Mouse (Mus musculus): ENCODE results near the gene Ly75. TPM values are rescaled to one million over a fixed set of nuclear protein-coding genes. Genes with fewer than 3 reads are reported as not detected.

Ly75 gene
- total RNA-seq (2018; cell fraction: chromatin; rRNA removed), result 10 to 100 TPM in 2 of 26 experiments, 1 to 10 TPM in 14, under 1 TPM in 10; 0.12 to 13.3 (median 2.9) TPM
- total RNA-seq (2018; cell fraction: cytosol; rRNA removed), result 1 to 10 TPM in 12 of 26 experiments, under 1 TPM in 14; 0.09 to 2.6 (median 0.69) TPM
- total RNA-seq (2018; cell fraction: nucleus; rRNA removed), result 10 to 100 TPM in 4 of 26 experiments, 1 to 10 TPM in 12, under 1 TPM in 10; 0.15 to 19.3 (median 2.9) TPM
- polyA plus RNA-seq (2018), result 0.10 to 0.17 TPM (median 0.16 TPM) in 3 replicates

GRCm38 (mm10) chr2:60382858-60383669 is at the start of gene Ly75:
Gene Ly75 (minus strand): TSS chr2:60383303.
- H3K27ac ChIP-seq, result no peak within 1 kb of the TSS
- H3K79me2 ChIP-seq (ENCODE audit: inconsistent target), result no peaks in the 10 kb centered on the region
- H3K36me3 ChIP-seq (ENCODE audit: inconsistent target), result no peaks in the 10 kb centered on the region
- H3K4me3 ChIP-seq (ENCODE audit: inconsistent target), result no peak within 1 kb of the TSS
- WGBS (ENCODE audit: missing documents), result 3% methylated on average over 43 of the region's 46 CpGs

GRCm38 (mm10) chr2:60430315-60431021 is 47.4 kb upstream of the Ly75 start:
- Histone ChIP-seq H3K27ac (no peak overlapping the region), H3K36me3 (ENCODE audit: inconsistent target) (no peaks in the 10 kb centered on the region), H3K4me3 (ENCODE audit: inconsistent target) (no peak overlapping the region), H3K79me2 (ENCODE audit: inconsistent target) (no peaks in the 10 kb centered on the region)
- 77% methylated on average over 8 of the region's 8 CpGs for WGBS (ENCODE audit: missing documents)

GRCm38 (mm10) chr2:60418075-60418474 is 35.0 kb upstream of the Ly75 start:
- Histone ChIP-seq H3K27ac (no peak overlapping the region), H3K36me3 (ENCODE audit: inconsistent target) (no peaks in the 10 kb centered on the region), H3K79me2 (ENCODE audit: inconsistent target) (no peaks in the 10 kb centered on the region), H3K4me3 (ENCODE audit: inconsistent target) (no peak overlapping the region)
- 9% methylated on average over 6 of the region's 6 CpGs for WGBS (ENCODE audit: missing documents)

- Histone ChIP-seq H3K79me2 (ENCODE audit: inconsistent target) (no peaks in the 10 kb centered on the region), H3K4me3 (ENCODE audit: inconsistent target) (no peak overlapping the region), H3K27ac (no peak overlapping the region), H3K36me3 (ENCODE audit: inconsistent target) (no peaks in the 10 kb centered on the region)
- 82% methylated on average over 8 of the region's 8 CpGs for WGBS (ENCODE audit: missing documents)
Measured at GRCm38 (mm10) chr2:60414334-60414733, 31.2 kb upstream of the Ly75 start.

GRCm38 (mm10) chr2:60413006-60413650 is 30.0 kb upstream of the Ly75 start:
- Histone ChIP-seq H3K4me3 (ENCODE audit: inconsistent target) (no peak overlapping the region), H3K27ac (no peak overlapping the region), H3K79me2 (ENCODE audit: inconsistent target) (no peaks in the 10 kb centered on the region), H3K36me3 (ENCODE audit: inconsistent target) (no peaks in the 10 kb centered on the region)
- WGBS (ENCODE audit: missing documents), result 95% methylated on average over 18 of the region's 18 CpGs

- no peak overlapping the region for H3K27ac ChIP-seq
- 87% methylated on average over 7 of the region's 7 CpGs for WGBS (ENCODE audit: missing documents)
Measured at GRCm38 (mm10) chr2:60411181-60411580, 28.1 kb upstream of the Ly75 start.

GRCm38 (mm10) chr2:60409989-60410763 is 27.1 kb upstream of the Ly75 start:
- Histone ChIP-seq H3K79me2 (ENCODE audit: inconsistent target) (no peaks in the 10 kb centered on the region), H3K4me3 (ENCODE audit: inconsistent target) (no peak overlapping the region), H3K36me3 (ENCODE audit: inconsistent target) (no peaks in the 10 kb centered on the region), H3K27ac (no peak overlapping the region)
- 92% methylated on average over 11 of the region's 11 CpGs for WGBS (ENCODE audit: missing documents)

More at GRCm38 (mm10) chr2:60411181-60411580, 28.1 kb upstream of the Ly75 start:
- H3K4me3 ChIP-seq (ENCODE audit: inconsistent target), result no peak overlapping the region
- no peaks in the 10 kb centered on the region for H3K36me3 ChIP-seq (ENCODE audit: inconsistent target)
- H3K79me2 ChIP-seq (ENCODE audit: inconsistent target), result no peaks in the 10 kb centered on the region

GRCm38 (mm10) chr2:60409194-60409593 is 26.1 kb upstream of the Ly75 start:
- no peaks in the 10 kb centered on the region for H3K36me3 ChIP-seq (ENCODE audit: inconsistent target)
- H3K27ac ChIP-seq, result no peak overlapping the region
- WGBS (ENCODE audit: missing documents), result 95% methylated on average over 6 of the region's 6 CpGs
- H3K79me2 ChIP-seq (ENCODE audit: inconsistent target), result no peaks in the 10 kb centered on the region
- no peak overlapping the region for H3K4me3 ChIP-seq (ENCODE audit: inconsistent target)

GRCm38 (mm10) chr2:60407387-60407786 is 24.3 kb upstream of the Ly75 start:
- Histone ChIP-seq H3K27ac (no peak overlapping the region), H3K36me3 (ENCODE audit: inconsistent target) (no peaks in the 10 kb centered on the region), H3K4me3 (ENCODE audit: inconsistent target) (no peak overlapping the region), H3K79me2 (ENCODE audit: inconsistent target) (no peaks in the 10 kb centered on the region)
- WGBS (ENCODE audit: missing documents), result 50% methylated on average over 2 of the region's 2 CpGs

GRCm38 (mm10) chr2:60405431-60405830 is 22.3 kb upstream of the Ly75 start:
- H3K4me3 ChIP-seq (ENCODE audit: inconsistent target), result no peak overlapping the region
- no peak overlapping the region for H3K27ac ChIP-seq
- no peaks in the 10 kb centered on the region for H3K79me2 ChIP-seq (ENCODE audit: inconsistent target)
- 48% methylated on average over 5 of the region's 5 CpGs for WGBS (ENCODE audit: missing documents)
- H3K36me3 ChIP-seq (ENCODE audit: inconsistent target), result no peaks in the 10 kb centered on the region

GRCm38 (mm10) chr2:60404763-60405162 is 21.7 kb upstream of the Ly75 start:
- no peak overlapping the region for H3K4me3 ChIP-seq (ENCODE audit: inconsistent target)
- WGBS (ENCODE audit: missing documents), result 93% methylated on average over 7 of the region's 7 CpGs
- H3K36me3 ChIP-seq (ENCODE audit: inconsistent target), result no peaks in the 10 kb centered on the region
- no peak overlapping the region for H3K27ac ChIP-seq
- no peaks in the 10 kb centered on the region for H3K79me2 ChIP-seq (ENCODE audit: inconsistent target)

- Histone ChIP-seq H3K79me2 (ENCODE audit: inconsistent target) (no peaks in the 10 kb centered on the region), H3K4me3 (ENCODE audit: inconsistent target) (no peak overlapping the region), H3K36me3 (ENCODE audit: inconsistent target) (no peaks in the 10 kb centered on the region), H3K27ac (no peak overlapping the region)
- WGBS (ENCODE audit: missing documents), result 81% methylated on average over 5 of the region's 5 CpGs
Measured at GRCm38 (mm10) chr2:60401694-60402093, 18.6 kb upstream of the Ly75 start.

GRCm38 (mm10) chr2:60393786-60394185 is 10.7 kb upstream of the Ly75 start:
- H3K79me2 ChIP-seq (ENCODE audit: inconsistent target), result no peaks in the 10 kb centered on the region
- no peak overlapping the region for H3K4me3 ChIP-seq (ENCODE audit: inconsistent target)
- 70% methylated on average over 6 of the region's 6 CpGs for WGBS (ENCODE audit: missing documents)
- no peak overlapping the region for H3K27ac ChIP-seq
- H3K36me3 ChIP-seq (ENCODE audit: inconsistent target), result no peaks in the 10 kb centered on the region

GRCm38 (mm10) chr2:60392286-60392685 is 9.2 kb upstream of the Ly75 start:
- H3K36me3 ChIP-seq (ENCODE audit: inconsistent target), result no peaks in the 10 kb centered on the region
- no peak overlapping the region for H3K4me3 ChIP-seq (ENCODE audit: inconsistent target)
- H3K27ac ChIP-seq, result no peak overlapping the region
- H3K79me2 ChIP-seq (ENCODE audit: inconsistent target), result no peaks in the 10 kb centered on the region
- 86% methylated on average over 3 of the region's 4 CpGs for WGBS (ENCODE audit: missing documents)

Data from macrophage (primary cell).